Mouse (Mus musculus) hindbrain, embryonic 16.5 days (tissue): ENCODE data around the gene Gm4187. TPM values are rescaled to one million over a fixed set of nuclear protein-coding genes. Genes with fewer than 3 reads are reported as not detected.
"Not testable (repeated sequence)": the region's sequence is repeated elsewhere in the genome, so short reads cannot be mapped to it uniquely, and the experiment has no call there.

Source experiments
- ATAC-seq: fragments of 200-750 bp; cut with Nextera tagmentation; 2 replicates; pipeline ENCODE4 v1.8.0; 2017; ENCODE audit warnings: moderate TSS enrichment, moderate library complexity
- H3K27ac ChIP-seq: fragments of 300-500 bp; sonication (generic); 2 replicates; pipeline ENCODE4 v1.5.1; 2014; ENCODE audit warnings: low read depth, mild to moderate bottlenecking, control low read depth, low read length, moderate library complexity
- H3K27me3 ChIP-seq: fragments of 300-500 bp; sonication (generic); replicated peaks from 2 replicates; pipeline ENCODE4 v1.6.1; 2014; ENCODE audit warnings: low read length; ENCODE audit not compliant: control insufficient read depth, insufficient read depth
- H3K36me3 ChIP-seq: fragments of 300-500 bp; sonication (generic); 2 replicates; pipeline ENCODE4 v1.6.1; 2014; ENCODE audit warnings: mild to moderate bottlenecking, low read length, moderate library complexity, mixed read lengths; ENCODE audit not compliant: control insufficient read depth, insufficient read depth
- H3K4me1 ChIP-seq: fragments of 300-500 bp; sonication (generic); 2 replicates; pipeline ENCODE4 v1.6.1; 2014; ENCODE audit warnings: low read depth, low read length; ENCODE audit not compliant: control insufficient read depth, insufficient read depth
- H3K4me2 ChIP-seq: fragments of 300-500 bp; sonication (generic); 2 replicates; pipeline ENCODE4 v1.6.1; 2014; ENCODE audit warnings: mild to moderate bottlenecking, low read length, control low read depth, moderate library complexity
- H3K4me3 ChIP-seq: fragments of 300-500 bp; sonication (generic); 2 replicates; pipeline ENCODE4 v1.5.1; 2014; ENCODE audit warnings: mild to moderate bottlenecking, low read length, control low read depth, moderate library complexity
- H3K9ac ChIP-seq: fragments of 300-500 bp; sonication (generic); 2 replicates; pipeline ENCODE4 v1.6.1; 2014; ENCODE audit warnings: low read depth, mild to moderate bottlenecking, control low read depth, low read length, moderate library complexity
- H3K9me3 ChIP-seq: fragments of 300-500 bp; sonication (generic); 2 replicates; pipeline ENCODE4 v1.6.1; 2014; ENCODE audit warnings: mild to moderate bottlenecking, low read length, moderate library complexity; ENCODE audit not compliant: control insufficient read depth
- WGBS: fragments of 180-500 bp; shearing (Covaris S2); extraction: QIAGEN DNeasy Blood & Tissue Kit; methylation state at CpG from one replicate; pipeline ENCODE4 v1.1.7; 2014; 5-methylcytosine and 5-hydroxymethylcytosine counted together
- polyA plus RNA-seq: library from polyadenylated mRNA; unstranded; fragments of >200 nt; fragmentation: Nextera tagmentation; extraction: Ambion mirVana; gene quantifications from 2 replicates; pipeline ENCODE4 v1.2.1, GENCODE M21; 2015

Gene Gm4187
- not detected in 2 replicates for polyA plus RNA-seq

DNA sequence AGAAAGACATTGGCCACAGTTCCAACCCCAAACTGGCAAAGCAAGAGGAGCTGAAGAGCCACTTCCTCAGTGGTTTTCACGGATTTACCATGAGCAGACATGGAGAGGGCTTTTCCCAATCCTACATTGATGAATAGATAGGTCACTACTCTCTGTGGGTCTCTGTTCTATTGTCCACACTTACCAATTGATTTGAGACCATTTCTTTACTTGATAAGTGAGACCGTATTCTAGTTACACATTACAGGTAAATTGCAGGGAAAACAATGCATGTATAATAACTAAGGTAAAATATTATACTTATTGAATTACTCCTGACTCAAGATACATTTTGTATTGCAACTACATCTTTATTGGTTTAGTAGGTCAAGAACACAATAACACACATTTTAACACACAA, at the start of gene Gm4187:
Gene Gm4187 (minus strand): TSS at position 101 of the 400 bp plus-strand sequence.
- not testable (repeated sequence) for H3K9ac ChIP-seq, H3K4me1 ChIP-seq, H3K4me2 ChIP-seq, ATAC-seq, H3K27me3 ChIP-seq, H3K36me3 ChIP-seq, H3K9me3 ChIP-seq, H3K4me3 ChIP-seq, H3K27ac ChIP-seq
- no CpG with 5 or more reads among the region's 2 CpGs for WGBS

DNA sequence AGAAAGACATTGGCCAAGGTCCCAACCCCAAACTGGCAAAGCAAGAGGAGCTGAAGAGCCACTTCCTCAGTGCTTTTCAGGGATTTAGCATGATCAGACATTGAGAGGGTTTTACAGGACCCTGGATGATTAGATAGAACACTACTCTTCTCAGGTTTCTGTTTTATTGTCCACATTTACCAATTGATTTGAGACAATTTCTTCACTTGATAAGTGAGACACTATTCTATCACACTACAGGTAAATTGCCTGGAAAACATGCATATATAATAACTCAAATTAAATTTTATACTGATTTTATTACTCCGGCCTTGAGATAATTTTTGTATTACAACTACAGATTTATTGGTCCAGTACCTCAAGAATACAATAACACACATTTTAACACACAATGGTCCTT, 41.4 kb upstream of the Gm4187 start, which contains the start of gene Gm8660:
Gene Gm8660 (minus strand): TSS at position 101 of the 400 bp plus-strand sequence.
- H3K36me3 ChIP-seq, H3K9ac ChIP-seq, H3K4me2 ChIP-seq, H3K9me3 ChIP-seq, H3K27ac ChIP-seq, ATAC-seq, H3K27me3 ChIP-seq, H3K4me1 ChIP-seq, H3K4me3 ChIP-seq: not testable (repeated sequence)
- WGBS, result no CpG with 5 or more reads among the region's 1 CpGs

Other genes starting within 250 kb of the Gm4187 start
- not detected in 2 replicates for gene Gm16451, start 211.5 kb downstream of the Gm4187 start, polyA plus RNA-seq
- gene Gm10666, start 195.0 kb downstream of the Gm4187 start, polyA plus RNA-seq, result not detected in 2 replicates
- gene Vmn1r142, start 165.7 kb downstream of the Gm4187 start, polyA plus RNA-seq, result not detected in 2 replicates
- not detected in 2 replicates for gene Vmn1r143, start 140.3 kb downstream of the Gm4187 start, polyA plus RNA-seq
- gene Gm8653, start 128.5 kb downstream of the Gm4187 start, polyA plus RNA-seq, result not detected in 2 replicates
- gene Gm8453, start 100.2 kb downstream of the Gm4187 start, polyA plus RNA-seq, result not detected in 2 replicates
- not detected in 2 replicates for gene Gm8660, start 41.3 kb upstream of the Gm4187 start, polyA plus RNA-seq
- not detected in 2 replicates for gene Vmn1r148, start 83.9 kb upstream of the Gm4187 start, polyA plus RNA-seq
- gene Vmn1r149, start 108.5 kb upstream of the Gm4187 start, polyA plus RNA-seq, result not detected in 2 replicates
- not detected in 2 replicates for gene Gm10665, start 134.4 kb upstream of the Gm4187 start, polyA plus RNA-seq
- gene Vmn1r151, start 170.0 kb upstream of the Gm4187 start, polyA plus RNA-seq, result not detected in 2 replicates
- gene Vmn1r152, start 193.2 kb upstream of the Gm4187 start, polyA plus RNA-seq, result not detected in 2 replicates
- not detected in 2 replicates for gene Gm8677, start 205.2 kb upstream of the Gm4187 start, polyA plus RNA-seq
- gene Gm4201, start 235.6 kb upstream of the Gm4187 start, polyA plus RNA-seq, result not detected in 2 replicates